24 mouse cellular contexts compared by ENCODE assay signal in the genomic region with DNA sequence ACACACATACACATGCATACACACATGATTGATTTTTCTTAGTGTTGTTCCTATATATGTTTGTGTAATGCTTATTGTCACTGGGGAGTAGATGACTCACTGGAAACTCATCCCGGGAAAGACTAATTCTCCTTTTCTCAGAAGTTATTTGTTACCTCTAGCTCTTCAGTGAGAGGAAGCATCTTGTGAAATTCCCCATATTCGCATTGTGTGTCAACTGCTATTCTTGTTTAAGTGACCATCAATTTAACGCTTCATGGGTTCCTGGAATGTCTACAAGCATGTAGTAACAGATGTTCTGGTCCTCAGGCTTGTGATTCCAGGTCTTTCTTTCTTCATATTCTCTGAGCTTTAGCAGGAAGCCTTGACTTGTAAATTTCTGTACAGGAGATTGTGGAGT.
"Had no signal": no experiment of that assay in that cellular context is flagged by ENCODE, and none has a peak within 500 bp of the region (broad histone marks: within the 10 kb centered on the region; RNA-seq: fewer than 3 reads in every experiment).

No protein-coding gene starts in this region.

- H3K27me3 ChIP-seq: heart, embryonic 12.5 days; hindbrain, embryonic 12.5 days; intestine, embryonic 15.5 days; limb, embryonic 12.5 days had no signal

- H3K4me1 ChIP-seq: heart, embryonic 10.5 days; heart, embryonic 12.5 days; hindbrain, embryonic 10.5 days; hindbrain, embryonic 12.5 days; intestine, embryonic 15.5 days; limb, embryonic 10.5 days; limb, embryonic 12.5 days had no signal

- H3K9me3 ChIP-seq: heart, embryonic 10.5 days; heart, embryonic 12.5 days; hindbrain, embryonic 10.5 days; hindbrain, embryonic 12.5 days; intestine, embryonic 15.5 days; limb, embryonic 10.5 days; limb, embryonic 12.5 days had no signal

- H3K36me3 ChIP-seq: heart, embryonic 10.5 days; heart, embryonic 12.5 days; hindbrain, embryonic 10.5 days; hindbrain, embryonic 12.5 days; intestine, embryonic 15.5 days; limb, embryonic 10.5 days; limb, embryonic 12.5 days had no signal

- DNase-seq: gastrocnemius, postnatal 10 days; gastrocnemius, postnatal 25 days; heart, adult 18-20 months; heart, postnatal 10 days; heart, postnatal 4 days; kidney, adult 18-20 months; kidney, adult 8-10 months; kidney, postnatal 14 days; kidney, postnatal 4 days; liver had no signal

- H3K4me3 ChIP-seq: heart, embryonic 10.5 days; heart, embryonic 12.5 days; hindbrain, embryonic 10.5 days; hindbrain, embryonic 12.5 days; intestine, embryonic 15.5 days; layer of hippocampus, adult 2 months; left cerebral cortex, adult 2 months; limb, embryonic 10.5 days; limb, embryonic 12.5 days had no signal

- H3K9ac ChIP-seq: heart, embryonic 12.5 days; hindbrain, embryonic 12.5 days; hindbrain, embryonic 14.5 days; intestine, embryonic 15.5 days; limb, embryonic 12.5 days had no signal

- ATAC-seq: hindbrain, embryonic 16.5 days; inflammation-experienced regulatory T-cells, adult 6 months; intestine, embryonic 15.5 days; intestine, postnatal 0 days had no signal

- H3K4me2 ChIP-seq: heart, embryonic 12.5 days; hindbrain, embryonic 12.5 days; hindbrain, embryonic 14.5 days; intestine, embryonic 15.5 days; limb, embryonic 12.5 days; liver, embryonic 11.5 days had no signal

- H3K27ac ChIP-seq: heart, embryonic 10.5 days; hindbrain, embryonic 10.5 days; hindbrain, embryonic 12.5 days; hindbrain, embryonic 14.5 days; intestine, embryonic 15.5 days; layer of hippocampus, adult 2 months; left cerebral cortex, adult 2 months; limb, embryonic 10.5 days; limb, embryonic 12.5 days had no signal
